Mouse (Mus musculus) embryo, embryonic 11 days (tissue): ENCODE measurements around the gene Fam183b.
"Not testable (repeated sequence)": the region's sequence is repeated elsewhere in the genome, so short reads cannot be mapped to it uniquely, and the experiment has no call there.

Source experiments
- DNase-seq: peaks from one replicate; pipeline ENCODE4 v3.0.0-alpha.2; 2015

Fam183b gene

GRCm38 (mm10) chr11:58752434-58752833 is 49.3 kb downstream of the Fam183b start, which contains the start of gene Olfr316:
TSS of gene Olfr316 (plus strand) at chr11:58752734.
- DNase-seq, result no peak

DNA sequence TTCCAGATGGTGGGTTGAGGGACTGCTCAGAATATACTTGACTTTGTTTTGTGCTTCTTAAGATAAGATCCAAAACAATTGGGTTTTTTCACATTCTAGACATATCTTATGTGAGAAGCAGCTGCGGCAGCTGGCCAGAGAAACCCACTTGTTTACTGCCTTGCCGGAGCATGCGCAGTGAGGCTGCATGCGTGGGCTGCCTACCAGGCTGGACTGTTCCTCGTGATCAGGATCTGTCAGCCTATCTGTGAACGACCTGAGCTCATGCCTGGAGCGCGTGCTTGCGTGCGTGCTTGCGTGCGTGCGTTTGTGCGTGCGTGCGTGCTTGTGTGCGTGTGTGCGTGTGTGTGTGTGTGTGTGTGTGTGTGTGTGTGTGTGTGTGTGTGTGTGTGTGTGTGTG is 50.7 kb downstream of the Fam183b start:
- DNase-seq, result not testable (repeated sequence)
